Mouse (Mus musculus) G1E (cell line): Measurements from ENCODE around the gene Wdr46.
"Not testable (repeated sequence)": the region's sequence is repeated elsewhere in the genome, so short reads cannot be mapped to it uniquely, and the experiment has no call there.

ENCODE experiments used
- CTCF ChIP-seq: IDR thresholded peaks from 2 replicates; pipeline ENCODE4 v1.5.1; 2012; ENCODE audit warnings: low read depth, low read length, inconsistent platforms, mixed read lengths
- GATA1 ChIP-seq: IDR thresholded peaks from 2 replicates; pipeline ENCODE4 v1.6.1; 2012; ENCODE audit warnings: borderline replicate concordance, low read length, inconsistent platforms, mixed read lengths
- POLR2AphosphoS5 ChIP-seq: IDR thresholded peaks from 2 replicates; pipeline ENCODE4 v1.6.1; 2012; ENCODE audit warnings: low read depth, low read length, inconsistent platforms; ENCODE audit not compliant: insufficient replicate concordance

DNA sequence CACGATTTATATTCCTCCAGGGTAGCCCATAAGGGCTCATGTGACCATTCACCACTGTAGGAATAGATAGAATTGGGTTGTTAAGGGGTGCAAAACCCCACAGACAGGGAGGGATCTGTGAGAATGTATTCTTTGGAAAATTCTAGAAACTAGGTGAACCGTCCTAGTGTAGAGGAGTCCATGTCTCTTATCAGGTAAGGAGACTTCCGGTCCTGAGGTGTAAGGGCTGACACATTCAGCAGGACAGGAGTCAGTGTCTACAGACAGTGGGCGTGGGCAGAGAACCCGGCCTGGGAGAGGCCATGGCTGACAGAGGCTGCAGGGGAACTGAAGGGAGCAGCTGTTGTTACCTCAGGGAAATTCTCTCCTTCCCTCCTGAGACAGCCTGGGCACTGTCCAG lies 58.2 kb downstream of the Wdr46 start:
- not testable (repeated sequence) for TF ChIP-seq GATA1, CTCF, POLR2AphosphoS5
